Mouse (Mus musculus) limb, embryonic 13.5 days (tissue): Measurements from ENCODE around the gene Snai3. TPM values are rescaled to one million over a fixed set of nuclear protein-coding genes. Genes with fewer than 3 reads are reported as not detected.

Source experiments
- ATAC-seq: fragments of 200-750 bp; cut with Nextera tagmentation; 2 replicates; pipeline ENCODE4 v1.8.0; 2017; ENCODE audit warnings: low read depth, moderate number of reproducible peaks, moderate TSS enrichment; ENCODE audit not compliant: low FRiP score
- H3K27ac ChIP-seq: fragments of 300-500 bp; sonication (generic); 2 replicates; pipeline ENCODE4 v1.5.1; 2015; ENCODE audit warnings: inconsistent platforms, mild to moderate bottlenecking, moderate library complexity
- H3K27me3 ChIP-seq: fragments of 300-500 bp; sonication (generic); 2 replicates; pipeline ENCODE4 v1.6.1; 2015; ENCODE audit warnings: mild to moderate bottlenecking, inconsistent platforms
- H3K36me3 ChIP-seq: fragments of 300-500 bp; sonication (generic); 2 replicates; pipeline ENCODE4 v1.6.1; 2015; ENCODE audit warnings: inconsistent platforms, mild to moderate bottlenecking, moderate library complexity
- H3K4me1 ChIP-seq: fragments of 300-500 bp; sonication (generic); 2 replicates; pipeline ENCODE4 v1.6.1; 2015; ENCODE audit warnings: inconsistent platforms
- H3K4me2 ChIP-seq: fragments of 300-500 bp; sonication (generic); replicated peaks from 2 replicates; pipeline ENCODE4 v1.6.1; 2015; ENCODE audit warnings: inconsistent platforms, mild to moderate bottlenecking, moderate library complexity
- H3K4me3 ChIP-seq: fragments of 300-500 bp; sonication (generic); 2 replicates; pipeline ENCODE4 v1.5.1; 2015; ENCODE audit warnings: moderate library complexity, mild to moderate bottlenecking, inconsistent platforms
- H3K9ac ChIP-seq: fragments of 300-500 bp; sonication (generic); 2 replicates; pipeline ENCODE4 v1.6.1; 2015; ENCODE audit warnings: mild to moderate bottlenecking, inconsistent platforms
- H3K9me3 ChIP-seq: fragments of 300-500 bp; sonication (generic); 2 replicates; pipeline ENCODE4 v1.6.1; 2016; ENCODE audit warnings: inconsistent platforms
- WGBS: fragments of 180-500 bp; shearing (Covaris S2); methylation state at CpG from one replicate; pipeline ENCODE4 v1.1.7; 2015; 5-methylcytosine and 5-hydroxymethylcytosine counted together
- polyA plus RNA-seq: library from polyadenylated mRNA; unstranded; fragments of >200 nt; fragmentation: Nextera tagmentation; extraction: Ambion mirVana; gene quantifications from 2 replicates; pipeline ENCODE4 v1.2.1, GENCODE M21; 2015

The Snai3 gene
- polyA plus RNA-seq, 1 experiment from 2014 or later: 0.97 TPM

DNA sequence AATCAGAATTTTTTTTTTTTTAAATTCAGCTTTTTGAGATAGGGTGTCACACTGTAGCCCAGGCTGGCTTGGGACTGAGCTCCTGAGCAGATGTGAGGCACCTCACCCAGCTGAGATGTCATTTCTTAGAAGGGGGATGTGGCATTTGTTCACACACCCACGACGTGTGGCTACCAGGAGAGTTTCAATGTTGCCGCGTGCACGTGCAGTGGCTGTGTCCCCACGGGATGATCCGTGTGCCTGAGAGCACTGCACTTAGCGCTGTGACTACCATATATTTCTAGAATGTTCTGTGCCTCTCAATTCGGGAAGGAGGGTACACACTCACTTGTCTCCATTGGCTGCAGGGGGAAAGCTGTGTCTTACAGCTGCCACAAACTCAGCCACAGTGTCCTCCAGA, 24.4 kb downstream of the Snai3 start:
- peaks cover 63% of the 10 kb centered on the region for H3K36me3 ChIP-seq
- no peaks in the 10 kb centered on the region for H3K27me3 ChIP-seq
- no peak overlapping the region for H3K27ac ChIP-seq
- 91% methylated on average over 9 of the region's 9 CpGs for WGBS
- ATAC-seq: no peak
- no peaks in the 10 kb centered on the region for H3K9me3 ChIP-seq
- H3K4me1 ChIP-seq: peaks cover 22% of the 10 kb centered on the region
- H3K4me3 ChIP-seq: no peak overlapping the region
- H3K4me2 ChIP-seq: no peak overlapping the region
- no peak overlapping the region for H3K9ac ChIP-seq

DNA sequence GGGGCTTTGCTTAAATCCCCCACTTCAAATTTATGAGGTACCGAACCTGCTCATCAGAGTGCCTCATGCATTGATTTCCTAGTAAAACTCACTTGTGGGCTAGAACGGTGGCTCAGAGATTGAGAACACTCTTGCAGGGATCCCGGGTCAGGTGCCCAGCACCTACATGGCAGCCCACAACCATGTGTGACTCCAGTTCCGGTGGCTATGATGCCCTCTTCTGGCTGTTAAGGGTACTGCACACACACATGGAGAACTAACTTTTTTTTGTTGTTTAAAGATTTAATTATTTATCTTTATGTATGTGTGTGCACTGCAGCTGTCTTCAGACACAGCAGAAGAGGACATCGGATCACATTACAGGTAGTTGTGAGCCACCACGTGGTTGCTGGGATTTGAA, 25.2 kb downstream of the Snai3 start:
- WGBS: 89% methylated on average over 6 of the region's 6 CpGs
- Histone ChIP-seq H3K4me1 (peaks cover 22% of the 10 kb centered on the region), H3K4me2 (no peak overlapping the region), H3K36me3 (peaks cover 63% of the 10 kb centered on the region), H3K27me3 (no peaks in the 10 kb centered on the region), H3K27ac (no peak overlapping the region), H3K9ac (no peak overlapping the region), H3K9me3 (no peaks in the 10 kb centered on the region), H3K4me3 (no peak overlapping the region)
- no peak for ATAC-seq

- WGBS: 67% methylated on average over 11 of the region's 11 CpGs
- no peaks in the 10 kb centered on the region for H3K27me3 ChIP-seq
- no peak overlapping the region; the same call in 1 of the 2 replicates for H3K9ac ChIP-seq
- H3K9me3 ChIP-seq: no peaks in the 10 kb centered on the region
- peak; percentile 17; the same call in 1 of the 2 replicates for ATAC-seq
- H3K36me3 ChIP-seq: peaks cover 50% of the 10 kb centered on the region
- H3K4me2 ChIP-seq: peak overlapping the region; percentile 91
- H3K4me1 ChIP-seq: peaks cover 22% of the 10 kb centered on the region
- H3K4me3 ChIP-seq: peak overlapping the region; percentile 63; the same call in 1 of the 2 replicates
- H3K27ac ChIP-seq: 0 out of 2 replicates have a peak overlapping the region, but pooled peaks have one; percentile 6
Measured at GRCm38 (mm10) chr8:122433269-122433905, 27.1 kb downstream of the Snai3 start.

DNA sequence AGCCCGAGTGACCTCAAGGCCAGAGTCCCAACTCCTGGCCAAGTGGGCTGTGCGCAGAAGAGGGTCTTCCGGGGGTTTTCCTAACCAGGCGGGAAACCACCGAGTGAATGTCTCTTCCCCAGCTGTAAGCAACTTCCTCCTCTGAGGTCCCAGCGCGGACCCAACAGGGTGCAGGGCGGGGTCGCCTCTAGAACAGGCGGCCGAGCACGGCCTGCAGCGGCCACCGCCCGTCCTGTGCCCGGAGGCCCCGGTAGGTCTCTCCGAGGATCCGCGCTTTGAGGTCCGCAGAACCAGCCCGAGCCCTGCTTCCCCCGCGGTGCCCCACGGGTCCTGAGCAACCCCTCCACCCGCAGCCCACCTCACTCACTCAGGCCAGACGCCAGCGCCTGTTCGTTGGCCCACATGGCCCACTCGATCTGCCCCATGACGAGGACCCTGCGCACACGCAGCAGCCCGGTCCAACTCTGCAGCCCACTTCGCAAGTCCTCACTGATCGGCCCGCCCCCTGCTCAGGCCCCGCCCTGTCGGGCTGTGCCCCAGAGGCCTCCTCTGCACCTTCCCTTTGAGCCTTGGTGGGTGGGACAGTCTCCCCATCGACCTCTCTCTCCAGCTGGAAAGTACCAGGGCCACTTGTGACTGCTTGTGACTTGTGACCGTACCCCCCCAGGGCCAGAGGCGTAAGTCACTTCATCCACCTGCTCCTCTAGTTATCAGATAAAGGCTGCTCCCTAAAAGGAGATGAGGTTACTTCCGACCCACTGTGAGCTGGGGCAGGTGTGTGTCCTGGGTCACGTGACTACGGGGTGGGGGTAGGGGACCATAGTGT, 27.9 kb downstream of the Snai3 start, which contains the start of gene Cyba:
Gene Cyba, minus strand, starts transcription at position 488 of the 826 bp plus-strand sequence.
- ATAC-seq: peak; percentile 83
- 5% methylated on average over 43 of the region's 45 CpGs for WGBS
- H3K27me3 ChIP-seq: no peaks in the 10 kb centered on the region
- H3K9me3 ChIP-seq: no peaks in the 10 kb centered on the region
- peak within 1 kb of the TSS; percentile 91 for H3K4me2 ChIP-seq
- H3K36me3 ChIP-seq: peaks cover 43% of the 10 kb centered on the region
- H3K4me3 ChIP-seq: peak within 1 kb of the TSS; percentile 63
- peak within 1 kb of the TSS; percentile 61 for H3K27ac ChIP-seq
- H3K9ac ChIP-seq: peak within 1 kb of the TSS; percentile 85
- H3K4me1 ChIP-seq: peaks cover 22% of the 10 kb centered on the region

DNA sequence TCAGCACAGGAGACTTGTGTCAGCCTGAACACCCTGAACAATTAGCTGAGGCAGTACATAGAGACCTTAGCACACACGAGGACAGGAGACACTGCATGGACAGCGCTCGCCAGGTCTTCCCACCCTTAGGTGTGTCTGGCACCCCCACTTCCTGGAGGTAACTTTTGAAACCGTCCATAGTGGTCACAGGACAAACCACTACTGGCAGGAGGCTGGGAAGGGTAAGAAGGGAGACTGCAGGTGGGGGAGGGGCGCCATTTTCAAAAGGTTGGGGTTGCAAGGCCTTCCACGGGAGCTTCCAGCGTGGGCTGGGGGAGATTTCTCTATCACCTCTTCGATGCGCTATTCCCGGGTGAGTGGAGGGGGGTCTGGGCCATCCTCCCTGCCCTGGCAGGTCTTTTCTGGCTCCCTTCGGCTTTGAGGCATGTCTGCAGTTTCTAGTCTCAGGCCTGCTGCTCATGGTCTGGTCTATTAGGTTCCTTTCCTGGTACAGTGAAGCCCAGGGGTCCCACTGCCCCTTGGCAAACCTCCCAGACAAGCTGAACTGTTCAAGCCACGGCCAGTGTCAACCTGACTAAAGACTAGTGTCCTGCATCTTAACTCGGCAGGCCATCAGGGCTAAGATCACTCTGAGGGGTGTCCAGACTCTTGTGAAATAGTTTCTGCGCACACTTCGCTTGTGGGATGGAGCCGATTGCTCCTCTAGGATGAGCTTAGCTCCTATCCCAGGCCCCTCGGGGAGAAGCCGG, 28.7 kb downstream of the Snai3 start:
- Histone ChIP-seq H3K4me3 (peak overlapping the region; percentile 63), H3K4me1 (peaks cover 22% of the 10 kb centered on the region), H3K4me2 (peak overlapping the region; percentile 91), H3K9ac (peak overlapping the region; percentile 85), H3K27me3 (no peaks in the 10 kb centered on the region), H3K36me3 (peaks cover 35% of the 10 kb centered on the region), H3K9me3 (no peaks in the 10 kb centered on the region), H3K27ac (peak overlapping the region; percentile 61)
- peak; percentile 9; the same call in 1 of the 2 replicates for ATAC-seq
- 33% methylated on average over 18 of the region's 18 CpGs for WGBS

DNA sequence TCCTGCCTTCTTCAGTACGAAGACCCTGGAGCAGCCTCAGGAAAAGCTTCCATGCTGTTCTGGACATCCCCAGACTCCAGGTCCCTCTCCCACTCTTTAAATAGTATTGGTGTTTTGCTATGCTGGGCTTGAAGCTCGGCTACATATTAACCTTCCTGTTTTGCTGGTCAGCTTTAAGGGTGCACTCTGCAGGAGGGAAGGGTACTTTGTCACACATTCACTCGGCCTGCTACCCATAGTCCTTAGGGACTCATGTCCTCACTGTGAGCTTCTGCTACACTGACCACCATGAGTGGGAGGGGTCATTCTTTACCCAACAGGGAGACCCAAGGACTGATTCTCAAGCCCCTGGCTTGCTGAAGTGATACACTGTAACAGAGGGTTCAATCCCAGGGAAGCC, 29.9 kb downstream of the Snai3 start:
- 79% methylated on average over 3 of the region's 3 CpGs for WGBS

DNA sequence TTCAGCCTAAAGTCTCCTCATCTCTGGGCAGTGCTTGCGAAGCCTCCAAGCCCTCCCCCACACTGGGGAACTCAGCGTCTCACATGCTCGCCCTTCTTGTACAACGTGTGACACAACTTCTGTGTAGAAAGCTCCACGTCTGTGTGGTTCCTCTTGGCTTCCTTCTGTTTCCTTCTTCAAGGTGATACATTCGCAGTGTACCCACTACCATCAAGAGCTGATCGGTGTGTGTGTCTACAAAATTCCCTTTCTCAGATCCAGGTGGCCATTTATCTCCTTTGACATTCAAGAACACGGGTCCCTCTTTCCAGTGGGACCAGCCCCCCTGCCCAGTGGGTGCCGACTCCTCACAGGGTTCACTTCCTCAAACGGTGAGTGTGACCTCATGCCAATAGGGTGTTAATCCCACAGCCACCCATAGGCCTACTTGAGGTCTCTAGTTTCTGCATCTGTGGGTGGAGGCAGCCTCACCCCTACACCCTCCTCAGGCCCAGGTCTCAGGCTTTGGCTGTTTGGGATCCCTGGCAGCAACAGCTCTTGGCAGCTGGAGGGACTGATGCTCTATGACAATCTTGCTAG, 30.4 kb downstream of the Snai3 start:
- no peak overlapping the region for H3K27ac ChIP-seq
- no peaks in the 10 kb centered on the region for H3K9me3 ChIP-seq
- H3K4me3 ChIP-seq: no peak overlapping the region
- H3K4me2 ChIP-seq: no peak overlapping the region
- no peaks in the 10 kb centered on the region for H3K27me3 ChIP-seq
- no peak for ATAC-seq
- peaks cover 30% of the 10 kb centered on the region for H3K36me3 ChIP-seq
- H3K9ac ChIP-seq: no peak overlapping the region
- 83% methylated on average over 10 of the region's 10 CpGs for WGBS
- peaks cover 22% of the 10 kb centered on the region for H3K4me1 ChIP-seq

More for the DNA sequence above, 29.9 kb downstream of the Snai3 start:
- no peak overlapping the region for H3K4me2 ChIP-seq
- no peak overlapping the region for H3K9ac ChIP-seq
- H3K36me3 ChIP-seq: peaks cover 30% of the 10 kb centered on the region
- no peak overlapping the region for H3K27ac ChIP-seq
- H3K4me1 ChIP-seq: peaks cover 22% of the 10 kb centered on the region
- ATAC-seq: no peak
- no peak overlapping the region for H3K4me3 ChIP-seq
- H3K9me3 ChIP-seq: no peaks in the 10 kb centered on the region
- H3K27me3 ChIP-seq: no peaks in the 10 kb centered on the region

DNA sequence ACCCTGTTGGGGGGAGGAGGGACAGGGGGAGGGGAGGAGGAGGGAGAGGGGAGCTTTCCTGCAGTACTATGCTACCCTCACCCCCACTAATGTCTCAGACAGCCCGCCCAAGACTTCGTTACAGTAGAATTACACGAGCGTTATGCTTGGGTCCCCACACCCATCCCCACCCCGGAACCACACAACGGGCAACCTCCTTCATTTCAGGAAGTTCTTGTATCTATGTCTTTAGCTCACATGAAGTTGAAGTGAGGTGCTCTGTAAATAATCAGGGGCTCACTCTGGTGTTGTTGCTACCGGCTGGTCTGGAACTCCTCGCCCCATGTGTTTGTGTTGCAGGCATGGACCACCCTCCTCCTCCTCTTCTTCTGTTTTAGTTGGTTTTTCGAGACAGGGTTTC, 32.4 kb downstream of the Snai3 start:
- no peak overlapping the region for H3K27ac ChIP-seq
- no peak for ATAC-seq
- no peak overlapping the region for H3K9ac ChIP-seq
- no peak overlapping the region for H3K4me2 ChIP-seq
- H3K4me1 ChIP-seq: peaks cover 20% of the 10 kb centered on the region
- peaks cover 21% of the 10 kb centered on the region for H3K36me3 ChIP-seq
- H3K27me3 ChIP-seq: no peaks in the 10 kb centered on the region
- no peak overlapping the region for H3K4me3 ChIP-seq
- 90% methylated on average over 9 of the region's 9 CpGs for WGBS
- H3K9me3 ChIP-seq: no peaks in the 10 kb centered on the region

DNA sequence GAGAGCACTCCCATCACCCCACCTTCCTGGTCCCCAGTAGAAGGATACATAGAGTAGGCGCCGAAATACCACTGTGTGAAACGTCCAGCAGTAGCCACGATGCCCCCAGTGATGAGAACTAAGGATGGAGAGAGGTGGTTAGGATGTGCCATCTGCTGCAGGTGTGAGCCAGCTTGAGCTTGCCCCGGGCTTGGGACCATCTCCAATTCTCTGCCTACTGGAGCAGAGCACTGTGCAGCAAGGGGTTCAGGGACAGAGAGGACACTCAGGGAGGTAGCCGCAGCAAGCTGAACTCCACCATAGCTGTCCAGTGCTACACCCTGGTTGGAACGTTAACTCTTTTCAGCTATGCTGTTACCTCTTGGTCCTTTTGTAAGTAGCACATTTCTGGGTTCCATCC, 32.9 kb downstream of the Snai3 start:
- Histone ChIP-seq H3K4me1 (peaks cover 15% of the 10 kb centered on the region), H3K9me3 (no peaks in the 10 kb centered on the region), H3K9ac (no peak overlapping the region), H3K27me3 (no peaks in the 10 kb centered on the region), H3K4me2 (no peak overlapping the region), H3K4me3 (no peak overlapping the region), H3K36me3 (peaks cover 21% of the 10 kb centered on the region), H3K27ac (no peak overlapping the region)
- ATAC-seq: no peak
- 93% methylated on average over 7 of the region's 7 CpGs for WGBS

DNA sequence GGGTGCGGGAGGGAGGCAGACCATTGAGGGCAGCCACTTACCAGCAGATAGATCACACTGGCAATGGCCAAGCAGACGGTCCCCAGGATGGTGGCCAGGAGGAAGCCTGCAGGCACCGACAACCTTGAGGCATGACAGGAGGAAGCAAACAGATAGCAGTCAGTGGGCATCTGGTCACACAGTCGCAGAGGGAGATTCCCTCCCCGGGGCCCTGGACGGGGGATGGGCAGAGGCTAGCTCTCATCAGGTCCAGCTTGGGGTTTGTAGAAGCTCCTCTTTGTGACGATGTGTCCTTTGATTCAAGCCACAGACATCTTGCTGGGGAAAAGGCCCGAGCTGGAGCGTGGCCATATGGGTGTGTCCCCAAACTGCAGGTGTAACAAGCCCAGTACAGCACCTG, 34.4 kb downstream of the Snai3 start:
- Histone ChIP-seq H3K27ac (no peak overlapping the region), H3K4me1 (peaks cover under 1% of the 10 kb centered on the region; the same call in 1 of the 2 replicates), H3K4me3 (no peak overlapping the region), H3K36me3 (peaks cover 21% of the 10 kb centered on the region), H3K9ac (no peak overlapping the region), H3K9me3 (no peaks in the 10 kb centered on the region), H3K27me3 (no peaks in the 10 kb centered on the region), H3K4me2 (no peak overlapping the region)
- WGBS: 72% methylated on average over 9 of the region's 9 CpGs
- ATAC-seq: no peak

GRCm38 (mm10) chr8:122423659-122424058, 36.9 kb downstream of the Snai3 start:
- Histone ChIP-seq H3K27me3 (no peaks in the 10 kb centered on the region), H3K4me1 (no peaks in the 10 kb centered on the region), H3K36me3 (peaks cover 29% of the 10 kb centered on the region), H3K4me3 (no peak overlapping the region), H3K9ac (no peak overlapping the region), H3K27ac (no peak overlapping the region), H3K4me2 (no peak overlapping the region), H3K9me3 (no peaks in the 10 kb centered on the region)
- 42% methylated on average over 5 of the region's 5 CpGs for WGBS
- ATAC-seq: no peak
